Mouse (Mus musculus) neural tube, embryonic 12.5 days (tissue): ENCODE results near the gene Pck1. TPM values are rescaled to one million over a fixed set of nuclear protein-coding genes. Genes with fewer than 3 reads are reported as not detected.
A peak's percentile ranks its signal among the peaks of the same experiment; 100 is the strongest.

Source experiments
- ATAC-seq: fragments of 200-750 bp; cut with Nextera tagmentation; 2 replicates; pipeline ENCODE4 v1.8.0; 2017; ENCODE audit warnings: low read depth, mild to moderate bottlenecking, moderate TSS enrichment, moderate library complexity; ENCODE audit not compliant: low FRiP score
- H3K27ac ChIP-seq: fragments of 300-500 bp; sonication (generic); 2 replicates; pipeline ENCODE4 v1.5.1; 2016
- H3K27me3 ChIP-seq: fragments of 300-500 bp; sonication (generic); replicated peaks from 2 replicates; pipeline ENCODE4 v1.6.1; 2016; ENCODE audit warnings: mild to moderate bottlenecking
- H3K36me3 ChIP-seq: fragments of 300-500 bp; sonication (generic); 2 replicates; pipeline ENCODE4 v1.6.1; 2016; ENCODE audit warnings: mild to moderate bottlenecking
- H3K4me1 ChIP-seq: fragments of 300-500 bp; sonication (generic); 2 replicates; pipeline ENCODE4 v1.6.1; 2016
- H3K4me2 ChIP-seq: fragments of 300-500 bp; sonication (generic); replicated peaks from 2 replicates; pipeline ENCODE4 v1.6.1; 2016; ENCODE audit warnings: mild to moderate bottlenecking
- H3K4me3 ChIP-seq: fragments of 300-500 bp; sonication (generic); 2 replicates; pipeline ENCODE4 v1.5.1; 2016
- H3K9ac ChIP-seq: fragments of 300-500 bp; sonication (generic); 2 replicates; pipeline ENCODE4 v1.6.1; 2016; ENCODE audit warnings: mild to moderate bottlenecking
- H3K9me3 ChIP-seq: fragments of 300-500 bp; sonication (generic); 2 replicates; pipeline ENCODE4 v1.6.1; 2016; ENCODE audit warnings: mild to moderate bottlenecking
- WGBS: fragments of 180-500 bp; shearing (Covaris S2); methylation state at CpG from one replicate; pipeline ENCODE4 v1.1.7; 2016; 5-methylcytosine and 5-hydroxymethylcytosine counted together
- polyA plus RNA-seq: library from polyadenylated mRNA; unstranded; fragments of >200 nt; fragmentation: Nextera tagmentation; extraction: Ambion mirVana; gene quantifications from 2 replicates; pipeline ENCODE4 v1.2.1, GENCODE M21; 2016

Gene Pck1
- polyA plus RNA-seq, 1 experiment from 2014 or later = not detected

GRCm38 (mm10) chr2:173170081-173170480 is 17.2 kb downstream of the Pck1 start:
- Histone ChIP-seq H3K4me3 (no peak overlapping the region), H3K9ac (no peak overlapping the region), H3K27ac (no peak overlapping the region), H3K9me3 (no peaks in the 10 kb centered on the region), H3K4me1 (peaks cover 56% of the 10 kb centered on the region), H3K27me3 (peaks cover 9% of the 10 kb centered on the region; the same call in 1 of the 2 replicates), H3K4me2 (no peak overlapping the region), H3K36me3 (no peaks in the 10 kb centered on the region)
- no peak for ATAC-seq
- 53% methylated on average over 2 of the region's 2 CpGs for WGBS

GRCm38 (mm10) chr2:173170715-173171114 is 17.9 kb downstream of the Pck1 start:
- Histone ChIP-seq H3K27ac (peak overlapping the region; percentile 55; the same call in 1 of the 2 replicates), H3K4me2 (peak overlapping the region; percentile 51; the same call in 1 of the 2 replicates), H3K4me1 (peaks cover 56% of the 10 kb centered on the region), H3K9ac (no peak overlapping the region), H3K9me3 (no peaks in the 10 kb centered on the region; the same call in 1 of the 2 replicates), H3K36me3 (no peaks in the 10 kb centered on the region), H3K27me3 (peaks cover 9% of the 10 kb centered on the region; the same call in 1 of the 2 replicates), H3K4me3 (no peak overlapping the region)
- no peak for ATAC-seq
- 51% methylated on average over 2 of the region's 2 CpGs for WGBS

- peak; percentile 76 for ATAC-seq
- WGBS = under 1% methylated on average over 30 of the region's 30 CpGs
- Histone ChIP-seq H3K9ac (no peak overlapping the region), H3K27ac (peak overlapping the region; percentile 55; the same call in 1 of the 2 replicates), H3K4me1 (peaks cover 56% of the 10 kb centered on the region), H3K9me3 (no peaks in the 10 kb centered on the region; the same call in 1 of the 2 replicates), H3K27me3 (0 out of 2 replicates have a peak, but pooled peaks cover 4% of the 10 kb centered on the region), H3K36me3 (no peaks in the 10 kb centered on the region), H3K4me3 (no peak overlapping the region), H3K4me2 (peak overlapping the region; percentile 51)
Measured at GRCm38 (mm10) chr2:173171470-173171869, 18.6 kb downstream of the Pck1 start.

- Histone ChIP-seq H3K9ac (no peak overlapping the region), H3K27ac (peak overlapping the region; percentile 47; the same call in 1 of the 2 replicates), H3K4me3 (no peak overlapping the region), H3K36me3 (no peaks in the 10 kb centered on the region), H3K27me3 (0 out of 2 replicates have a peak, but pooled peaks cover 4% of the 10 kb centered on the region), H3K4me1 (peaks cover 56% of the 10 kb centered on the region), H3K9me3 (no peaks in the 10 kb centered on the region; the same call in 1 of the 2 replicates), H3K4me2 (peak overlapping the region; percentile 51)
- WGBS = 49% methylated on average over 5 of the region's 5 CpGs
- ATAC-seq = peak; percentile 12
Measured at GRCm38 (mm10) chr2:173171956-173172355, 19.1 kb downstream of the Pck1 start.

- Histone ChIP-seq H3K4me3 (no peak overlapping the region), H3K4me1 (peaks cover 56% of the 10 kb centered on the region), H3K36me3 (no peaks in the 10 kb centered on the region), H3K9me3 (no peaks in the 10 kb centered on the region; the same call in 1 of the 2 replicates), H3K27ac (peak overlapping the region; percentile 84), H3K9ac (no peak overlapping the region), H3K27me3 (0 out of 2 replicates have a peak, but pooled peaks cover 4% of the 10 kb centered on the region), H3K4me2 (peak overlapping the region; percentile 56)
- WGBS = 71% methylated on average over 1 of the region's 1 CpGs
- no peak for ATAC-seq
Measured at GRCm38 (mm10) chr2:173172386-173172785, 19.5 kb downstream of the Pck1 start.

GRCm38 (mm10) chr2:173173008-173173407 is 20.2 kb downstream of the Pck1 start:
- peak overlapping the region; percentile 84 for H3K27ac ChIP-seq
- H3K36me3 ChIP-seq = no peaks in the 10 kb centered on the region
- no peaks in the 10 kb centered on the region; the same call in 1 of the 2 replicates for H3K9me3 ChIP-seq
- H3K4me2 ChIP-seq = peak overlapping the region; percentile 56
- H3K27me3 ChIP-seq = 0 out of 2 replicates have a peak, but pooled peaks cover 4% of the 10 kb centered on the region
- H3K4me3 ChIP-seq = no peak overlapping the region
- peaks cover 54% of the 10 kb centered on the region for H3K4me1 ChIP-seq
- 10% methylated on average over 2 of the region's 2 CpGs for WGBS
- H3K9ac ChIP-seq = no peak overlapping the region
- peak; percentile 61 for ATAC-seq

- H3K36me3 ChIP-seq = no peaks in the 10 kb centered on the region
- WGBS = 2% methylated on average over 22 of the region's 22 CpGs
- peak overlapping the region; percentile 44 for H3K9ac ChIP-seq
- H3K27me3 ChIP-seq = 0 out of 2 replicates have a peak, but pooled peaks cover 4% of the 10 kb centered on the region
- peak; percentile 81 for ATAC-seq
- H3K27ac ChIP-seq = peak overlapping the region; percentile 84
- H3K4me2 ChIP-seq = peak overlapping the region; percentile 56
- no peaks in the 10 kb centered on the region; the same call in 1 of the 2 replicates for H3K9me3 ChIP-seq
- peaks cover 46% of the 10 kb centered on the region for H3K4me1 ChIP-seq
- H3K4me3 ChIP-seq = 0 out of 2 replicates have a peak overlapping the region, but pooled peaks have one; percentile 11
Measured at GRCm38 (mm10) chr2:173173521-173174511, 21.0 kb downstream of the Pck1 start.

- Histone ChIP-seq H3K27me3 (0 out of 2 replicates have a peak, but pooled peaks cover 4% of the 10 kb centered on the region), H3K9ac (no peak overlapping the region), H3K4me3 (no peak overlapping the region), H3K9me3 (no peaks in the 10 kb centered on the region; the same call in 1 of the 2 replicates), H3K4me1 (peaks cover 42% of the 10 kb centered on the region), H3K4me2 (peak overlapping the region; percentile 56), H3K27ac (peak overlapping the region; percentile 83; the same call in 1 of the 2 replicates), H3K36me3 (no peaks in the 10 kb centered on the region)
- WGBS = 50% methylated on average over 1 of the region's 1 CpGs
- no peak for ATAC-seq
Measured at GRCm38 (mm10) chr2:173174569-173174968, 21.7 kb downstream of the Pck1 start.

- no peak overlapping the region for H3K9ac ChIP-seq
- H3K27me3 ChIP-seq = peaks cover 6% of the 10 kb centered on the region; the same call in 1 of the 2 replicates
- H3K9me3 ChIP-seq = no peaks in the 10 kb centered on the region; the same call in 1 of the 2 replicates
- H3K36me3 ChIP-seq = no peaks in the 10 kb centered on the region
- 91% methylated on average over 5 of the region's 5 CpGs for WGBS
- peaks cover 41% of the 10 kb centered on the region for H3K4me1 ChIP-seq
- H3K4me2 ChIP-seq = no peak overlapping the region
- ATAC-seq = no peak
- H3K4me3 ChIP-seq = no peak overlapping the region
- H3K27ac ChIP-seq = no peak overlapping the region
Measured at GRCm38 (mm10) chr2:173175703-173176102, 22.9 kb downstream of the Pck1 start.

GRCm38 (mm10) chr2:173177481-173177880 is 24.6 kb downstream of the Pck1 start:
- no peak overlapping the region for H3K4me3 ChIP-seq
- H3K4me2 ChIP-seq = no peak overlapping the region
- whole genome bisulfite sequencing = 83% methylated on average over 5 of the region's 5 CpGs
- H3K27ac ChIP-seq = no peak overlapping the region
- peaks cover 24% of the 10 kb centered on the region for H3K4me1 ChIP-seq
- no peaks in the 10 kb centered on the region for H3K36me3 ChIP-seq
- H3K9ac ChIP-seq = no peak overlapping the region
- peaks cover 4% of the 10 kb centered on the region; the same call in 1 of the 2 replicates for H3K27me3 ChIP-seq
- H3K9me3 ChIP-seq = no peaks in the 10 kb centered on the region; the same call in 1 of the 2 replicates
- ATAC-seq = no peak

- H3K9ac ChIP-seq = no peak overlapping the region
- WGBS = 88% methylated on average over 8 of the region's 8 CpGs
- H3K4me3 ChIP-seq = no peak overlapping the region
Measured at GRCm38 (mm10) chr2:173177951-173178350, 25.1 kb downstream of the Pck1 start.

GRCm38 (mm10) chr2:173179046-173179445 is 26.2 kb downstream of the Pck1 start:
- H3K27me3 ChIP-seq = peaks cover 2% of the 10 kb centered on the region; the same call in 1 of the 2 replicates
- 88% methylated on average over 7 of the region's 7 CpGs for WGBS
- no peaks in the 10 kb centered on the region; the same call in 1 of the 2 replicates for H3K9me3 ChIP-seq
- peaks cover 9% of the 10 kb centered on the region for H3K4me1 ChIP-seq
- H3K36me3 ChIP-seq = no peaks in the 10 kb centered on the region
- H3K4me2 ChIP-seq = no peak overlapping the region
- H3K9ac ChIP-seq = no peak overlapping the region
- no peak overlapping the region for H3K27ac ChIP-seq
- ATAC-seq = no peak
- no peak overlapping the region for H3K4me3 ChIP-seq

More at GRCm38 (mm10) chr2:173177951-173178350, 25.1 kb downstream of the Pck1 start:
- no peak overlapping the region for H3K4me2 ChIP-seq
- peaks cover 2% of the 10 kb centered on the region; the same call in 1 of the 2 replicates for H3K27me3 ChIP-seq
- H3K36me3 ChIP-seq = no peaks in the 10 kb centered on the region
- no peak overlapping the region for H3K27ac ChIP-seq
- H3K9me3 ChIP-seq = no peaks in the 10 kb centered on the region; the same call in 1 of the 2 replicates
- ATAC-seq = no peak
- peaks cover 20% of the 10 kb centered on the region for H3K4me1 ChIP-seq
